28 mouse cellular contexts compared by ENCODE assay signal in the genomic region with DNA sequence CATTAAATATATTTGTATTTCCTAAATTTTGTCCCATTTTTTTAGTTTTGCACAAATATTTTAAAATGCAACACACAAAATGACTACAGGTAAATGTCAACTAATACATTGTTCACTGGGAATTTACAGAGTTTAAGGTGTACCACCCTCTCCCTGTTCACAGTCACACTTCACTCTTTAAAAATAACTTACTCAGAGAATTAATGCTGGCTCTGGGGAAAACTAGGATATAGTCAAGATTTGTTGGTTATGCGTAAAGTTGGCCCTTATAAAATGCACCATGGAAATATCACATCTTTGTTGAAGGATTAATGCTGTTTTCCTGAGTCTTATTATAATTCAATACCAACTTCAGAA.
"Had no signal": no experiment of that assay in that cellular context is flagged by ENCODE, and none has a peak within 500 bp of the region (broad histone marks: within the 10 kb centered on the region; RNA-seq: fewer than 3 reads in every experiment).

No protein-coding gene starts in this region.

- DNase-seq: cerebellum, adult 2 months; cerebellum, adult 8-10 months; cerebellum, adult 9-10 months; cerebellum, adult 9-11 months; cerebellum, postnatal 10 days; cerebellum, postnatal 14 days; cerebellum, postnatal 25 days; cerebellum, postnatal 36 days; forebrain, postnatal 0 days; gastrocnemius, adult 2 months; gastrocnemius, postnatal 10 days; gastrocnemius, postnatal 14 days; gastrocnemius, postnatal 25 days; gastrocnemius, postnatal 36 days; heart, adult 11 months; heart, adult 18-20 months; heart, adult 2 months had no signal

- H3K27me3 ChIP-seq: embryonic facial prominence, embryonic 12.5 days; embryonic facial prominence, embryonic 13.5 days; embryonic facial prominence, embryonic 15.5 days; forebrain, embryonic 12.5 days; forebrain, embryonic 13.5 days; forebrain, embryonic 15.5 days had no signal

- H3K9ac ChIP-seq: embryonic facial prominence, embryonic 12.5 days; embryonic facial prominence, embryonic 13.5 days; embryonic facial prominence, embryonic 15.5 days; forebrain, embryonic 12.5 days; forebrain, embryonic 13.5 days; forebrain, embryonic 15.5 days; forebrain, postnatal 0 days had no signal

- ATAC-seq: forebrain, embryonic 13.5 days; forebrain, embryonic 14.5 days; forebrain, embryonic 15.5 days; forebrain, embryonic 16.5 days; forebrain, postnatal 0 days had no signal

- H3K9me3 ChIP-seq: embryonic facial prominence, embryonic 10.5 days; embryonic facial prominence, embryonic 12.5 days; embryonic facial prominence, embryonic 13.5 days; embryonic facial prominence, embryonic 15.5 days; forebrain, embryonic 10.5 days; forebrain, embryonic 12.5 days; forebrain, embryonic 13.5 days; forebrain, embryonic 15.5 days had no signal

- H3K36me3 ChIP-seq: embryonic facial prominence, embryonic 10.5 days; embryonic facial prominence, embryonic 12.5 days; embryonic facial prominence, embryonic 13.5 days; embryonic facial prominence, embryonic 15.5 days; forebrain, embryonic 10.5 days; forebrain, embryonic 12.5 days; forebrain, embryonic 15.5 days had no signal

- H3K4me1 ChIP-seq: embryonic facial prominence, embryonic 10.5 days; embryonic facial prominence, embryonic 12.5 days; embryonic facial prominence, embryonic 13.5 days; embryonic facial prominence, embryonic 15.5 days; forebrain, embryonic 10.5 days; forebrain, embryonic 12.5 days; forebrain, embryonic 13.5 days; forebrain, embryonic 15.5 days had no signal

- H3K27ac ChIP-seq: embryonic facial prominence, embryonic 10.5 days; embryonic facial prominence, embryonic 12.5 days; embryonic facial prominence, embryonic 13.5 days; embryonic facial prominence, embryonic 15.5 days; forebrain, embryonic 10.5 days; forebrain, embryonic 12.5 days; forebrain, embryonic 13.5 days; forebrain, embryonic 15.5 days; gastrocnemius, adult 2 months; heart, adult 2 months had no signal

- H3K4me2 ChIP-seq: embryonic facial prominence, embryonic 12.5 days; embryonic facial prominence, embryonic 13.5 days; embryonic facial prominence, embryonic 15.5 days; forebrain, embryonic 12.5 days; forebrain, embryonic 13.5 days; forebrain, embryonic 15.5 days had no signal

- H3K4me3 ChIP-seq: embryonic facial prominence, embryonic 10.5 days; embryonic facial prominence, embryonic 12.5 days; embryonic facial prominence, embryonic 13.5 days; embryonic facial prominence, embryonic 15.5 days; erythroblast, embryonic 14.5 days; forebrain, embryonic 10.5 days; forebrain, embryonic 12.5 days; forebrain, embryonic 13.5 days; forebrain, embryonic 15.5 days; gastrocnemius, adult 2 months; heart, adult 2 months had no signal
